Mouse (Mus musculus) myocyte (in vitro differentiated cells): ENCODE results near the gene Vwc2. TPM values are rescaled to one million over a fixed set of nuclear protein-coding genes. Genes with fewer than 3 reads are reported as not detected.

Experiments
- H3K27me3 ChIP-seq: one replicate; pipeline ENCODE4 v1.6.1; 2011; ENCODE audit not compliant: control insufficient read depth, insufficient read depth, insufficient read length
- H3K36me3 ChIP-seq: one replicate; pipeline ENCODE4 v1.6.1; 2011; ENCODE audit not compliant: control insufficient read depth, insufficient read depth
- H3K4me2 ChIP-seq: one replicate; pipeline ENCODE4 v1.6.1; 2011; ENCODE audit warnings: low read depth, control low read depth
- H3K4me3 ChIP-seq: one replicate; pipeline ENCODE4 v1.5.1; 2011; ENCODE audit warnings: mild to moderate bottlenecking, control low read depth, moderate library complexity
- H3K79me2 ChIP-seq: one replicate; pipeline ENCODE4 v1.6.1; 2011; ENCODE audit not compliant: control insufficient read depth, insufficient read depth
- H3ac ChIP-seq: one replicate; pipeline ENCODE4 v1.6.1; 2011; ENCODE audit not compliant: control insufficient read depth, insufficient read length
- CEBPB ChIP-seq: IDR thresholded peaks from 2 replicates; pipeline ENCODE4 v1.6.1; 2011; ENCODE audit warnings: mild to moderate bottlenecking, moderate library complexity; ENCODE audit not compliant: poor library complexity, insufficient read depth, severe bottlenecking
- E2F4 ChIP-seq: IDR thresholded peaks from one replicate; pipeline ENCODE4 v1.6.1; 2011; ENCODE audit warnings: mild to moderate bottlenecking, control low read depth, moderate library complexity; ENCODE audit not compliant: insufficient read depth
- MAX ChIP-seq: IDR thresholded peaks from one replicate; pipeline ENCODE4 v1.6.1; 2011; ENCODE audit warnings: low read depth, mild to moderate bottlenecking, control low read depth
- MYOD1 ChIP-seq, 3 experiments: IDR thresholded peaks; one replicate each; pipeline ENCODE4 v1.6.1; 2011; ENCODE audit warnings: control low read depth in 2 of 3, low read depth in 2 of 3, mild to moderate bottlenecking in 2 of 3, moderate library complexity in 1 of 3; ENCODE audit not compliant: insufficient read length in 2 of 3, control insufficient read depth in 1 of 3
- MYOG ChIP-seq, 3 experiments: IDR thresholded peaks; one replicate each; pipeline ENCODE4 v1.6.1; 2011; ENCODE audit warnings: control low read depth in 2 of 3, low read depth in 2 of 3, mild to moderate bottlenecking in 2 of 3; ENCODE audit not compliant: insufficient read length in 2 of 3, control insufficient read depth in 1 of 3, insufficient read depth in 1 of 3
- POLR2A ChIP-seq: IDR thresholded peaks from one replicate; pipeline ENCODE4 v1.6.1; 2011; ENCODE audit warnings: low read depth, mild to moderate bottlenecking, control low read depth, moderate library complexity; ENCODE audit not compliant: insufficient read length
- POLR2AphosphoS2 ChIP-seq: IDR thresholded peaks from one replicate; pipeline ENCODE4 v1.6.1; 2011; ENCODE audit warnings: low read depth, control low read depth; ENCODE audit not compliant: insufficient read length
- REST ChIP-seq: IDR thresholded peaks from one replicate; pipeline ENCODE4 v1.6.1; 2011; ENCODE audit warnings: mild to moderate bottlenecking, control low read depth, moderate library complexity; ENCODE audit not compliant: insufficient read depth, insufficient read length
- SRF ChIP-seq: IDR thresholded peaks from one replicate; pipeline ENCODE4 v1.6.1; 2011; ENCODE audit warnings: low read depth; ENCODE audit not compliant: control insufficient read depth, insufficient read length
- TCF12 ChIP-seq: IDR thresholded peaks from one replicate; pipeline ENCODE4 v1.6.1; 2011; ENCODE audit warnings: mild to moderate bottlenecking, control low read depth; ENCODE audit not compliant: poor library complexity, insufficient read depth, severe bottlenecking
- TCF3 ChIP-seq: IDR thresholded peaks from one replicate; pipeline ENCODE4 v1.6.1; 2011; ENCODE audit warnings: low read depth, control low read depth; ENCODE audit not compliant: insufficient read length
- USF1 ChIP-seq: IDR thresholded peaks from one replicate; pipeline ENCODE4 v1.6.1; 2011; ENCODE audit warnings: low read depth, mild to moderate bottlenecking, control low read depth, moderate library complexity
- polyA plus RNA-seq: library from polyadenylated mRNA; unstranded; fragments of >200 nt; fragmentation: generic; extraction: Trizol; gene quantifications from one replicate; pipeline ENCODE4 v1.2.1, GENCODE M21; 2012; ENCODE audit warnings: missing spikeins

The Vwc2 gene
- polyA plus RNA-seq, 1 experiment, result 0.08 TPM

GRCm38 (mm10) chr11:11102182-11102581 lies 11.8 kb upstream of the Vwc2 start:
- no peak overlapping the region for H3K4me2 ChIP-seq
- H3ac ChIP-seq, result no peak overlapping the region
- H3K36me3 ChIP-seq, result no peaks in the 10 kb centered on the region
- no peak overlapping the region for H3K4me3 ChIP-seq
- no peaks in the 10 kb centered on the region for H3K27me3 ChIP-seq
- TF ChIP-seq SRF (no peak), MAX (no peak), TCF12 (no peak)
- H3K79me2 ChIP-seq, result no peaks in the 10 kb centered on the region

DNA sequence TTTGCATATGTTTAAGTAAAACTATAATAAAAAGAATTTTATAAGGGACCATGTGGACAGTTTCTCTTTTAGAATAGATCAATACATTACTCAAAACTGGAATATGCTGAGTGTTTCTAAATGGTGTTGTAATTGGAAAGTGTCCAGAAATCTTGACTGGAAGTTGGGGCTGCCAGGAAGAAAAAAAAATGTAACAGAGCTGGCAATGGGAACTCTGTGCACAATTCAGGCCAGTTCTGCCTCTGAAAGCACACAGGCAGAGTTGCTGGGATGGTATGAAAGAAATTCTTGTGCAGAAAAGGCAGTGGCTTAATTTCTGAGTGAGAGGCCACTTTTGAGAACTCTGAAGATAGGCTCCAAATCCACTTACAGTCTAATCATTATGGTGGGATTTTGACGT lies 11.4 kb upstream of the Vwc2 start:
- no peak overlapping the region for H3K4me2 ChIP-seq
- H3K79me2 ChIP-seq, result no peaks in the 10 kb centered on the region
- no peaks in the 10 kb centered on the region for H3K27me3 ChIP-seq
- no peak overlapping the region for H3ac ChIP-seq
- TF ChIP-seq POLR2A (no peak), MYOD1 (IDR thresholded peaks at IDR 0.05; ENCODE audit: control insufficient read depth in 1 of 3, insufficient read length in 2 of 3, low read depth in 2 of 3) (no peak), MYOG (IDR thresholded peaks at IDR 0.05; ENCODE audit: control insufficient read depth in 1 of 3, insufficient read depth in 1 of 3, insufficient read length in 2 of 3, low read depth in 2 of 3) (no peak), USF1 (no peak), SRF (no peak), MAX (no peak), TCF3 (no peak), REST (no peak), TCF12 (no peak), E2F4 (no peak), POLR2AphosphoS2 (no peak), CEBPB (no peak)
- H3K4me3 ChIP-seq, result no peak overlapping the region
- no peaks in the 10 kb centered on the region for H3K36me3 ChIP-seq

DNA sequence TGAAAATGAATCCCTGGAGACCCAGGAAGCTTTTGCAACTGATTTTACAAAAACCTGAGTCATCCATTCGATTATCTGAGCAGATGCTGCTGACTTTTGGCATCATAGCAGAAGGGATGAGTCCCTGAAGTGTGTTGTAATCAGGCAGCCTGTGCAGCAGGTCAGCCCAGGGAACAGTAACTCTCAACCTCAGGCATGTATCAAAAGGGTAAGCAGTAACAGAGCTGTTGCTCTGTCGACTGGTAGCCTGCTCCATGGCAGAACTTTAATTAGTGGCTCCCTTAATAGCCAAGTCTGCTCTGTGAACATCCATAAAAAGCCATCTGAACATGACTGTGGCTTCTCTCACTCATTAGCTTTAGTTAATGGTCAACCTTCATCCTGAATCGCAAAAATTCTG lies 5.1 kb upstream of the Vwc2 start:
- peaks cover under 1% of the 10 kb centered on the region for H3K27me3 ChIP-seq
- no peak overlapping the region for H3K4me2 ChIP-seq
- no peak overlapping the region for H3K4me3 ChIP-seq
- H3K36me3 ChIP-seq, result no peaks in the 10 kb centered on the region
- no peaks in the 10 kb centered on the region for H3K79me2 ChIP-seq
- no peak for TF ChIP-seq POLR2AphosphoS2
- no peak for TF ChIP-seq SRF
- no peak for TF ChIP-seq MAX
- no peak for TF ChIP-seq USF1
- no peak for TF ChIP-seq TCF12
- no peak for TF ChIP-seq REST
- no peak for TF ChIP-seq POLR2A
- TF ChIP-seq CEBPB, result no peak
- TF ChIP-seq MYOD1 (IDR thresholded peaks at IDR 0.05; ENCODE audit: control insufficient read depth in 1 of 3, insufficient read length in 2 of 3, low read depth in 2 of 3), result no peak
- no peak for TF ChIP-seq TCF3
- TF ChIP-seq E2F4, result no peak
- no peak overlapping the region for H3ac ChIP-seq

GRCm38 (mm10) chr11:11114234-11115030 lies 409 bp downstream of the Vwc2 start:
- Histone ChIP-seq H3K27me3 (peaks cover 24% of the 10 kb centered on the region), H3K4me3 (no peak overlapping the region), H3K36me3 (no peaks in the 10 kb centered on the region), H3K4me2 (peak overlapping the region; percentile 45), H3K79me2 (no peaks in the 10 kb centered on the region), H3ac (peak overlapping the region; percentile 48)
- no peak for TF ChIP-seq E2F4
- no peak for TF ChIP-seq POLR2AphosphoS2
- no peak for TF ChIP-seq REST
- no peak for TF ChIP-seq POLR2A
- TF ChIP-seq SRF, result no peak
- no peak for TF ChIP-seq MYOG (IDR thresholded peaks at IDR 0.05; ENCODE audit: control insufficient read depth in 1 of 3, insufficient read depth in 1 of 3, insufficient read length in 2 of 3, low read depth in 2 of 3)
- TF ChIP-seq TCF12, result no peak
- TF ChIP-seq MYOD1 (IDR thresholded peaks at IDR 0.05; ENCODE audit: control insufficient read depth in 1 of 3, insufficient read length in 2 of 3, low read depth in 2 of 3), result no peak
- TF ChIP-seq USF1, result no peak
- TF ChIP-seq CEBPB, result no peak
- TF ChIP-seq TCF3, result no peak
- no peak for TF ChIP-seq MAX
